Mouse (Mus musculus) layer of hippocampus, adult 2 months (tissue): ENCODE data around the gene Rplp1. TPM values are rescaled to one million over a fixed set of nuclear protein-coding genes. Genes with fewer than 3 reads are reported as not detected.

Experiments
- DNase-seq, 2 experiments: peaks; one replicate each; pipeline ENCODE4 v3.0.0; 2022; ENCODE audit warnings: low spot score in 2 of 2
- H3K27ac ChIP-seq: fragments of 200-600 bp; 2 replicates; pipeline ENCODE4 v1.8.1; 2022
- H3K4me3 ChIP-seq: fragments of 200-600 bp; 2 replicates; pipeline ENCODE4 v1.8.1; 2022; ENCODE audit warnings: mild to moderate bottlenecking
- CTCF ChIP-seq: fragments of 200-600 bp; conservative IDR thresholded peaks from 2 replicates; pipeline ENCODE4 v1.8.1; 2022; ENCODE audit warnings: antibody characterized with exemption, mild to moderate bottlenecking, moderate library complexity
- total RNA-seq, 2 experiments: library from RNA; stranded (reverse); gene quantifications; 2 replicates each; pipeline ENCODE4 v1.2.3; 2021

Gene Rplp1
- total RNA-seq, 2 experiments from 2014 or later, result 1,620 to 1,656 TPM

DNA sequence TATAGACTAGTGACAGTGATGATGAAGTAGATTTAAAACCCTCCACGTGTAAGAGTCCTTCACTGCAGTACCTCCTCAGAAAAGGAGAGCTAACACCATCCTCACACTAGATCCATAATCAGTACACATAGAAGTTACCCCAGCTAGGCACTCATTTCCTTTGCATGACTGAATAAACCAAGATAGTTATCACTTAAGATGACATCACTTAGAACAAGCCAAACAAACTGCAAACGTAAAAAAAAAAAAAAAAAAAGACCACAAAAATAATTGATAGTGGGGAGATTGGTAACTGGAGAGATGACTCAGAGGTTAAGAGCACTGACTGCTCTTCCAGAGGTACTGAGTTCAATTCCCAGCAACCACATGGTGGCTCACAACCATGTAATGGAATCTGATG is 19.0 kb upstream of the Rplp1 start:
- Histone ChIP-seq H3K27ac (no peak overlapping the region), H3K4me3 (no peak overlapping the region)
- no peak for TF ChIP-seq CTCF
- no peak for DNase-seq

DNA sequence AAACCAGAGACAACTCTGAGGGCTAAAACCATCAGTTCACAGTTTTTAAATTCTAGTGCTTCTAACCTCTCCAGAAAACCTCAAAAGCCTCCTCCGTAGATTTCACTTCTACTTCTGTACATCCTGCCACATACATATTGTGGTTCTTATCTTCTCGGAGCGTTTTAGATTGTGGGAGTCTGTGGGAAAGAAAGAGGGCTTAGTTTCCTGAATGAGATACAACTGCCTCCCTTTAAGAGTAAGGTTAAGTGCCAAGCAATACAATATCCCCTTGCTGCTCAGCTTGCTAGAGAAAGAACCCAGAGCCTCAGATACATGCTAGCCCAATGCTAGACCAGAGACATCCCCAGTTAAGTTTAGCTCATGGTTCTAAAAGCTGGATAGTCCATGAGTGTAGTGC is 17.7 kb upstream of the Rplp1 start:
- Histone ChIP-seq H3K4me3 (no peak overlapping the region), H3K27ac (no peak overlapping the region)
- no peak for DNase-seq
- TF ChIP-seq CTCF, result no peak

DNA sequence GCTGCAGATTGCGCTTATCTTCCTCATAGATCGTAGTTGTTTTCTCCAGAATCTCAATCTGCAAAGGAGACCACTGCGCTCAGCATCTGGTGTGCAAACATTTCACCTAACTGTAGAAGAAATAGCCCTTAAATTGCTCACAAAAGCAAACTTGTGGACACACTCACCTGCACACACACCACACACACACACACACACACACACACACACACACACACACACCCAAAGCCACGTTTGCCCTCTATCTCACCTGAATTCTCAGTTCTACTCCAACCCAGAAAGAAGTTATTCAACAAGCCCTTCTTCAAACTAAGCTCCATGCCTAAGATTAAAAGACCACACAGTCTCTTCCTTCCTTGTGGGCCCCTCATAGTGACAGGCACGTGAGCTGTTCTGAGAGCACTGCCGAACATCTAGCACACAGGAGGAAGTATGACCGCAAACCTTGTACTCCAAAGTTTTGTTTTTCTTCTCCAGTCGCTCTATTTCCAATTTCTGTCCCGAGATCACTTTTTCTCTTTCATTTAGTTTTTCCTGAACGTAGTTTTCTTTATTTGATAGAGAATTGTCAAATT is 10.8 kb upstream of the Rplp1 start:
- Histone ChIP-seq H3K4me3 (no peak overlapping the region), H3K27ac (no peak overlapping the region)
- no peak for TF ChIP-seq CTCF
- no peak for DNase-seq

DNA sequence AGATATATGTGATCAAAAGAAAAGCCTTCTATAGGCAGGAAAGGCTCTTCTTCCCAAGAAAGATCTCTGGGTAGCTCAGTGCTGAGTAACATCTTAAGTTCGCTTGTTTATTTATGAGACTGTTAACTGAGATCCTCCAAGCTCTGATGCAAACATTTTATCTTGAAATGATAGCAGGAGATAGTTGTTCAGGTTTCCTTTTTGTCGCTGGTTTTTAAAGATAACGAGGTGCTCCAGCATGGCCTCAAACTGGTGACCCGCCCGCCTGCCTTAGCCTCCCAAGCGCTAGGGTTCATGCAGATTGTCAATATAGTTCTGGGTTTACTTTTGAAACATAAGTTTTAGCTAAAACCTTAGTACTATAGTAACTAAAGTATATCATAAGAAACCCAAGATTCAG is 6.0 kb upstream of the Rplp1 start:
- H3K27ac ChIP-seq, result no peak overlapping the region
- no peak overlapping the region for H3K4me3 ChIP-seq
- no peak for DNase-seq
- no peak for TF ChIP-seq CTCF

DNA sequence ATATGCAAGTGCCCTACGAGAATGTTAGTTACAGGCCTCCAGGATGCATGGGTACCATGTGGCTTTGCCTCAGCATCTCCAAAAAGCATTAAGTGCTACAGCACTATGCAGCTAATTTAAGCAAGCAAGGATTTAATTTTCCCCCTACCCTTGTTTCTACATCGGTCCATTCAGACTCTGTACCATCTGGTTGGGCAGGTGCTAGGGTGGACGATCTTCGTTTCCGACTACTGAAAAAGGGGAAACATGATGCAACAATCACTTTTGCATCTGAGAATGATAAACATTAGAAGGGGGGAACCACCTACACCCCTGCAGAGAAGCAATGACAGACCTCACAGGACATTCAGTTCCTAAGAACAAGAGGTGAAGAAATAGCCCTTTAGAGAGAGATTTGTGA is 5.1 kb upstream of the Rplp1 start:
- no peak for TF ChIP-seq CTCF
- H3K4me3 ChIP-seq, result no peak overlapping the region
- no peak for DNase-seq

DNA sequence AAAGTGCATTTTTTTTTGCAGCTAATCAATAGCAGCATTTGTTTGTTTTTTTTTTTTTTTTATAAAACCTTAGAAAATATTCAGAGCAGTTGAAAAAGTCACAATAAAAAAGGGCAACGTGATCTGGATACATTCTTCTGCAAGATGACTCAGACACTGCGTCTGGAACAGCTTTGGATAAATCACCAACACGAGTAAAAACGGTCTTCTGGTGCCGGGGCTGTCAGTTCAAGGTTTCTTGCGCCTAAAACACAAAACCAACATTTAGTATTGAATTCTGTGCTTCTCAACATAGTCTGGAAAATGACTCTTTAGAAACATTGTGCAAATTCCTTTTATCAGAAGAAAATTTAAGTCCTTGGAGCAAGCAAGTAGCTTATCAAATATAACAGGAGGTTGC is 3.1 kb upstream of the Rplp1 start:
- TF ChIP-seq CTCF, result no peak
- no peak overlapping the region for H3K27ac ChIP-seq
- H3K4me3 ChIP-seq, result no peak overlapping the region
- no peak for DNase-seq

More for the DNA sequence above, 5.1 kb upstream of the Rplp1 start:
- no peak overlapping the region for H3K27ac ChIP-seq

DNA sequence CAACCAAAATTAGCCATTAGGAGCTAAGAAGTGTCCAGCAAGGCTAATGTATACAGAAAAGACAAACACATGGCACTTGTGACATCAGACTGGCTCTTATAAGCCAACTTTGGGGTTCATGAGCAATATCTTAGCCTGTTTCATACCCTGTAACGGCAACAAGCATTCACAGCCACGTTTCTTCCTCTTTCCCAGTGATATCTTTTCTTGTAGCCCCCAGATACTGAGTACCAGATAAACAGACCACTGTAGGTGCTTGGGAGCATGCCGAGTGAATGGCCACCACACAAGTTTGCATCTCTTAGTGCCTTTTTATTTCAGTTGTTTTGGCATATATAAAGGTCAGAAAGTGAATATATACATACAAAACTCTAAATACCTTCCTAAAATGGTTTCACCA is 2.6 kb upstream of the Rplp1 start:
- H3K27ac ChIP-seq, result no peak overlapping the region
- TF ChIP-seq CTCF, result no peak
- H3K4me3 ChIP-seq, result no peak overlapping the region
- DNase-seq, result no peak

DNA sequence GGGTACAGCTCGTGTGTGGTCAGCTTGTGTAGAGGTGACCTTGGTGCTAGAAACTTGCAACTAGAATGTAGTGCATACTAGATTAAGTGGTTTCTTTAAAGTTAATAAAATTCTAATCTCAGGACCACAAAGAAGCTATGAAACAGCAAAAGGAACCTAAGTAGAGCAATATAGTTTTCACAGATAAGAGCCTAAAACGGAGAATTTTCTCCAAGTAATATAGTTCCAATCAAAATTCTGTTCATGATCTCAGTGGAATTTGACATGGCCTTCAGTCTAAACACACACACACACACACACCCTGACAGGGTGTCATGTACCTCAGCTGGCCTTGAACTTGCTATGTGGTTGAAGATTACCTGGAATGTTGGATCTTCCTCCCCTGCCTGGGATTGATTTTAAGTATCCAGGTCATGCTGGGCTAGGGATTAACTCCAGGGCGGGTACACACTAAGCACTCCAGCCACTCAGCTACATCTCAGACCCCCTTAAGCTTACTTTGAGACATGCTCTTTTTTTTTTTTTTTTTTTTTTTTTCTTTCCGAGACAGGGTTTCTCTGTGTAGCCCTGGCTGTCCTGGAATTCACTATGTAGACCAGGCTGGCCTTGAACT is 1.2 kb upstream of the Rplp1 start:
- Histone ChIP-seq H3K4me3 (peak overlapping the region; percentile 89), H3K27ac (peak overlapping the region; percentile 95; the same call in 1 of the 2 replicates)
- TF ChIP-seq CTCF, result no peak
- DNase-seq, result no peak

DNA sequence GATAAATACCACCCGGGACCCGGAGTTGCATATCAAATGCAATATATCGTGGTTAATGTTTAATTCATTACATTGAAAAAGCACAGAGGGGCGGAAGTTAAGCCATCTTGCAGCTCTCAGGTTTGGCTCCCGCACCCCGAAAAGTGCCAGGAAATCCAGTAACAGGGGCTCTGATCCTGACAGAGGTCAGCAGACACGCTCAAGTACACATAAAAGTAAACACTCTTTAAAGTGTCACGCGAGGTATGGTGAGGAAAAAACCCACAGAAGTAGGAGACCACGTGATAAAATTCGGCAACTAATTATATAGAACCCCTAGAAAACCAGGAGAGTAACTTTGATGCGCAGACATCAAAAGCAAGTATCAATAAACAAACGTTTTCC is 567 bp upstream of the Rplp1 start:
- Histone ChIP-seq H3K4me3 (peak overlapping the region; percentile 89), H3K27ac (peak overlapping the region; percentile 95)
- TF ChIP-seq CTCF, result no peak
- no peak for DNase-seq

DNA sequence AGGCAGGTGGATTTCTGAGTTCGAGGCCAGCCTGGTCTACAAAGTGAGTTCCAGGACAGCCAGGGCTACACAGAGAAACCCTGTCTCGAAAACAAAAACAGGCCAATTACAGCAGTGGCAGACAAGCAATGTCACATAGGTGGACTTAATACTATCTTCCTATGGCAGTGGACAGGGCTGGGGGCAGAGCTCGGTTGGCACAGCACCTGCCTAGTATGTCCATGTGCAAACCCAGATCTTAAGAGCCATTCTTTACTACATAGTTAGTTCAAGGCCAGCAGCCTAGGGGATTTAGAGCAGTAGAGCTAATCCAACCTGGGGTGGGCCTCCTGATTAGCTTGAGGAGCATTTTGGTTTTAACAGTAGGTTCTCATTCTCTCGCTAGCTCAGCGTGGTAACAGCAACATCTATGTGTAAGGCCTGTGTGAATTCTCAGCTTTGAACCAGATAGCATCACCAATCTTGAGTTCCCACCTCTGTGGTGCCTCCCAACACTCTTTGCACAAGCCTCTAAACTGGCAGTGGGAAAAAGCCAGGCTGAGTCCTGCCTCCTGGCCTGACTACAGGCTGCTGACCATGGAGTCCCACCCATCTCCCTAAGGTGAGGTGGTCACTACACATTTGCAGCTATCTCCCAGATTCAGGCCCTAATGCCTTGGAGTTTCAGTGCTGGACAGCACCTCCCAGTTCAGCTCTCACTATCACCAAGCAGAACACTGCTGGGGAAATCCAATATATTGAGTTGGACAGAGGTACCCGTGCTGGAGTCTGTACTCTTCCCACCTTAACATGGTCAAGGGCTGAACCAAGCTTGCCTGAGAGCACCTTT is 2.8 kb downstream of the Rplp1 start:
- Histone ChIP-seq H3K4me3 (no peak overlapping the region), H3K27ac (no peak overlapping the region)
- no peak for DNase-seq
- no peak for TF ChIP-seq CTCF

DNA sequence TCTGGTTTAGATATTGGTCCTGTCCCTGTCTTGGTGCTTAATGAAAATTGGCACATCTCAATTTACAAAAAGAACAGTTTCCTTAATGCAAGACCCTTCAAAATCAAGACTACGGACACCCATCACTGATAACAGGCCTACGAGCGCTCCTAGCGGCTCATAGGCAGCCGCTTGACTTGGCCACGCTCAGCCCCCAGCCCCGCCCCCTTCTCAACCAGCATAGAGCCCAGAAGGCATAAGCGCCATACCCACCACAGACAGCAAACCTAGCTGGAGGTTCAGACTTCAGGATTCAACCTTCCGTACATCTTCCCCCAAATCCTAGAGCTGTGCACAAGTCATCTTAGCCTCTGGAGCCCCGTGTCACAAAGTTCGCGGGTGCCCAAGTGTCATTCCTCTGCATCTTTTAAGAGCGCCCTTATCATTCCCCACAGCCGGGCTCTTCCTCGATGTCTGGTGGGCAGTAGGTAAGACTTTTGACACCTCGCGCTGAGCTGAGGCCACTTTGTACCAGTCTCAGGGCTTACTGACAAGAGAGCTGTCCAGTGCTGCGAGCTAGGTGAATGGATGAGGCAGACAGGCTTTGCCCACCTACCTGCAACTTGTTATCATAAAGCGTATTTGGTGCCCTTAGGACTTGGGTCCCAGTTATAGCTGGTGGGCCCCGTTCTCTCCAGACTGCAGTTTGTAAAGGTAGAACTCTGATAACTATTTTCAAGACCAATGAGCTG is 3.7 kb downstream of the Rplp1 start:
- no peak for DNase-seq
- no peak overlapping the region for H3K4me3 ChIP-seq
- H3K27ac ChIP-seq, result no peak overlapping the region
- TF ChIP-seq CTCF, result peak; percentile 63

DNA sequence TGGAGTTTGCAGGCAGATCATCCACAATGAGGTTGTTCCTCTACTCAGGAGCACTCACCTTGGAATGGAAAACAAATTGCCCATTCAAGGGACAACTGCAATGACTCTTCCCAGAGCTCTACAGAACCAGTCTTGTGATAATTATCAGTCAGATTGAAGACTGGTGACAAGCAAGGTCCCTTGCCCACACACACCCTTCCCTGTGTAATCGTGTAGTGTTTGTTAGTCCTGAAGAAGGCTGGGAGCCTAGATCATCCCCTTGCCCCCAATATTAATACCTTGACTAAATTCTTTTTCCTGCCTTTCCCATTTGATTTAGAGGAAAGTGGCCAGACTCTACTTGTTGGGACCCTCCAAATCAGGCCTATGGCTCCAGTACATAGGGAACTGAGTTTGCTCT is 4.7 kb downstream of the Rplp1 start:
- DNase-seq, result no peak
- H3K27ac ChIP-seq, result no peak overlapping the region
- H3K4me3 ChIP-seq, result no peak overlapping the region
- no peak for TF ChIP-seq CTCF

DNA sequence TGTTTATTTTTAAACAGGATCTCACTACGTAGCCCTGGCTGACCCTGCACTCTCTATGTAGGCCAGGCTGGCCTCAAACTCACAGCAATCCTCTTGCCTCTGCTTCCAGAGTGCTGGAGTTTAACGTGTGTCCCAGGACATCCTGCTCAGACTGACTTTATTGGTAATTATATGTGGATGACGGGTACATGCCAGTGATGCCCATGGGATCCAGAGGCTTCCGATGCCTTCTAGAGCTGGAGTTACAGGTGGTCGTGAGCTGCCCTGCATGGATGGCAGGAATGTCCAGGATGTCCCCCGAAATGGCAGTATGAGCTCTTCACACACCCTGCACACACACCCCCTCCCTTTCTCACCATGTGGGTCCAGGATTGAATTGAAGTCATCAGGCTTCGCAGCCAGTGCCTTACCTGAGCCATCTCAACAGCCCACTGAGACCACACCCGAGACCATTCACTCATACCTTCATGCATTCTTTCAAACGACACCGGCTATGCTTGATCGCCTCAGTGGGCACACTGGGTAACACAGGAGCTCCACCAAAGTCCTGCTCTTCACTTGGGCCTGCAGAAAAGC is 5.4 kb downstream of the Rplp1 start:
- DNase-seq, result no peak
- H3K27ac ChIP-seq, result no peak overlapping the region
- no peak overlapping the region for H3K4me3 ChIP-seq
- no peak for TF ChIP-seq CTCF
